ENCODE assay signal across 8 mouse cellular contexts in genomic region chr6:70842991-70843390, GRCm38 (mm10). TPM values are rescaled to one million over a fixed set of nuclear protein-coding genes. Genes with fewer than 3 reads are reported as not detected.
DNase-seq lines count a peak whose midpoint lies in the region; ATAC-seq and TF ChIP-seq lines count a peak whose summit lies in the region.

No protein-coding gene starts in this region.

- intact Hi-C loops in heart, postnatal 10 days (cut with DNase I), result no loop called here

- no peaks in the 10 kb centered on the region for H3K27me3 ChIP-seq in ES-Bruce4 (ENCODE audit: control insufficient read depth, insufficient read depth, low read length, poor library complexity, severe bottlenecking)
- no peaks in the 10 kb centered on the region for H3K27me3 ChIP-seq in liver, embryonic 11.5 days (replicated peaks; ENCODE audit: control insufficient read depth, insufficient read depth, low read length)

- H3K27ac ChIP-seq in ES-Bruce4 (ENCODE audit: insufficient read depth, low read length), result no peak overlapping the region
- H3K27ac ChIP-seq in liver, embryonic 11.5 days (ENCODE audit: low read depth, low read length), result no peak overlapping the region; the same call in 1 of the 2 replicates

- no peaks in the 10 kb centered on the region for H3K36me3 ChIP-seq in ES-Bruce4 (ENCODE audit: control insufficient read depth, insufficient read depth, low read length, poor library complexity, severe bottlenecking)
- H3K36me3 ChIP-seq in liver, embryonic 11.5 days (ENCODE audit: control insufficient read depth, insufficient read depth, low read length), result no peaks in the 10 kb centered on the region

- no peak for TF ChIP-seq POLR2A in ES-Bruce4 (IDR thresholded peaks at IDR 0.05; ENCODE audit: insufficient read depth, low read length)

- peak overlapping the region; percentile 76 for H3K4me2 ChIP-seq in liver, embryonic 11.5 days

- no peak for TF ChIP-seq EP300 in ES-Bruce4 (IDR thresholded peaks at IDR 0.05; ENCODE audit: insufficient read depth, low read depth, low read length)

- H3K4me3 ChIP-seq in ES-Bruce4 (ENCODE audit: low read depth, low read length), result no peak overlapping the region
- no peak overlapping the region for H3K4me3 ChIP-seq in liver, embryonic 11.5 days (ENCODE audit: low read depth, low read length)

- no peak for ATAC-seq in liver, embryonic 11.5 days (replicated peaks; ENCODE audit: low FRiP score)

- DNase-seq in adrenal gland, postnatal 10 days, result peak; percentile 46
- DNase-seq in heart, postnatal 10 days, result peak; percentile 38 to 42
- DNase-seq in liver, embryonic 11.5 days (ENCODE audit: low spot score), result no peak
- peak; percentile 23 for DNase-seq in skeletal muscle tissue, adult 2 months (ENCODE audit: low read depth, low spot score)
- no peak for DNase-seq in thymus, postnatal 10 days (ENCODE audit: low spot score in 2 of 2)
- no peak for DNase-seq in layer of hippocampus, adult 8-10 months (ENCODE audit: low spot score in 2 of 2)
- no peak for DNase-seq in urinary bladder, postnatal 10 days (ENCODE audit: low spot score)

- no peak for TF ChIP-seq CTCF in ES-Bruce4 (IDR thresholded peaks at IDR 0.05; ENCODE audit: low read depth, low read length)

- WGBS in liver, embryonic 11.5 days, result 69% methylated on average over 5 of the region's 5 CpGs

- peaks cover 1% of the 10 kb centered on the region for H3K4me1 ChIP-seq in ES-Bruce4 (ENCODE audit: control insufficient read depth, insufficient read depth, low read length)
- H3K4me1 ChIP-seq in liver, embryonic 11.5 days (replicated peaks; ENCODE audit: control insufficient read depth, insufficient read depth, low read length), result peaks cover 6% of the 10 kb centered on the region; the same call in 1 of the 2 replicates

- no peaks in the 10 kb centered on the region for H3K9me3 ChIP-seq in ES-Bruce4 (replicated peaks; ENCODE audit: control insufficient read depth, insufficient read depth, low read length, poor library complexity, severe bottlenecking)
- H3K9me3 ChIP-seq in liver, embryonic 11.5 days (ENCODE audit: control insufficient read depth, low read length), result no peaks in the 10 kb centered on the region

- H3K9ac ChIP-seq in ES-Bruce4 (ENCODE audit: low read depth, poor library complexity, severe bottlenecking), result peak overlapping the region; percentile 69; the same call in 1 of the 2 replicates
- H3K9ac ChIP-seq in liver, embryonic 11.5 days (ENCODE audit: low read depth, low read length), result no peak overlapping the region

RNA-seq across cellular contexts. Expression of gene Eif2ak3, which starts 1.3 kb away (rescaled TPM):
- polyA plus RNA-seq in ES-Bruce4 (2011; ENCODE audit: insufficient read depth, insufficient read length, low read depth, missing spikeins), result 12.8 and 16.4 TPM in 2 replicates
- total RNA-seq in adrenal gland, postnatal 10 days (2021), result 10 to 100 TPM; 17.2 to 21.7 TPM
- total RNA-seq in heart, postnatal 10 days (2021), result 10 to 100 TPM; 12.6 to 13.4 TPM
- polyA plus RNA-seq in liver, embryonic 11.5 days (2014; fragmentation: Nextera tagmentation; extraction: Ambion mirVana), result 6.1 and 7.4 TPM in 2 replicates
- total RNA-seq in layer of hippocampus, adult 8-10 months (2022), result 10 to 100 TPM; 20.5 to 24.2 (median 23.1) TPM

RNA-seq across cellular contexts. Expression of gene Rpia, which starts 51.0 kb away (rescaled TPM):
- polyA plus RNA-seq in ES-Bruce4 (2011; ENCODE audit: insufficient read depth, insufficient read length, low read depth, missing spikeins), result 6.5 and 7.2 TPM in 2 replicates
- 10 to 100 TPM; 20.2 to 24.9 TPM for total RNA-seq in adrenal gland, postnatal 10 days (2021)
- total RNA-seq in heart, postnatal 10 days (2021), result 10 to 100 TPM in 1 of 2 experiments, 1 to 10 TPM in 1; 7.4 to 11.1 TPM
- polyA plus RNA-seq in liver, embryonic 11.5 days (2014; fragmentation: Nextera tagmentation; extraction: Ambion mirVana), result 6.5 and 8.6 TPM in 2 replicates
- total RNA-seq in layer of hippocampus, adult 8-10 months (2022), result 10 to 100 TPM; 12.9 to 17.6 (median 14.5) TPM

Comparison
In these comparisons a context has a peak if more than half of its experiments do, and no peak if none do; other contexts are left out.
1. DNase-seq: peak in adrenal gland, postnatal 10 days (single experiment), heart, postnatal 10 days (2 of 2) and skeletal muscle tissue, adult 2 months (single experiment); none in liver, embryonic 11.5 days (single experiment), thymus, postnatal 10 days (0 of 2), layer of hippocampus, adult 8-10 months (0 of 2) and urinary bladder, postnatal 10 days (single experiment).